ENCODE assay signal across 20 mouse cellular contexts in the genomic region with DNA sequence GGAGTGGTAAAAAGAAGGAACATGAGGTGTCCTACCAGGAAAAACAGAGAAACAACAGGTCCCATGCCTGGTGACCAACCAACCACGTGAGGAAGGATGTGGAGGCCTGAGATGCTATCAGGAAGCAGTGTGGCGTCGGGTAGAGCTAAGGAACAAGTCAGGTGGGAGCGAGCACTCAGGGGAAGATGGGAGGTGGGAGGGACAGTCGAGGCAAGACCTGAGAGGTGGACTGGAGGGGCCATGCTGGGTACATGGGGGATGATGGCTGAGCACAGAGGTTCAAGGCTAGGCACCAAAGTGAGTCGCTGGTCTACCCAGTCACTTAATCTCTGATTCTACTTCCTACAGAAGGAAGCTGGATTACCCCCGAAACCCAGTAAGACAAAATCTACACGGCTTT. TPM values are rescaled to one million over a fixed set of nuclear protein-coding genes. Genes with fewer than 3 reads are reported as not detected.
DNase-seq lines count a peak whose midpoint lies in the region; ATAC-seq and TF ChIP-seq lines count a peak whose summit lies in the region.
"Had no signal": no experiment of that assay in that cellular context is flagged by ENCODE, and none has a peak within 500 bp of the region (broad histone marks: within the 10 kb centered on the region; RNA-seq: fewer than 3 reads in every experiment).

No protein-coding gene starts in this region.

- peak overlapping the region; percentile 45 for H3K9ac ChIP-seq in liver, embryonic 11.5 days (ENCODE audit: low read depth, low read length)
- H3K9ac ChIP-seq in liver, embryonic 14.5 days (replicated peaks), result peak overlapping the region; percentile 50
- H3K9ac ChIP-seq in hindbrain, embryonic 13.5 days, result no peak overlapping the region
- H3K9ac ChIP-seq: forebrain, embryonic 15.5 days; intestine, embryonic 15.5 days had no signal

- peaks cover 91% of the 10 kb centered on the region for H3K4me1 ChIP-seq in heart, embryonic 10.5 days
- peaks cover 24% of the 10 kb centered on the region for H3K4me1 ChIP-seq in liver, embryonic 11.5 days (replicated peaks; ENCODE audit: control insufficient read depth, insufficient read depth, low read length)
- H3K4me1 ChIP-seq in liver, embryonic 14.5 days (replicated peaks; ENCODE audit: control insufficient read depth in 2 of 2, insufficient read depth in 2 of 2, low read length in 1 of 2), result peaks cover 42 to 51% of the 10 kb centered on the region in 2 experiments
- 0 out of 2 replicates have a peak, but pooled peaks cover 3% of the 10 kb centered on the region for H3K4me1 ChIP-seq in hindbrain, embryonic 13.5 days (replicated peaks)
- H3K4me1 ChIP-seq: forebrain, embryonic 15.5 days had no signal

- DNase-seq in heart, embryonic 10.5 days (ENCODE audit: low spot score), result no peak
- DNase-seq in heart, adult 9 months (ENCODE audit: low spot score in 2 of 2), result no peak
- DNase-seq in liver, embryonic 11.5 days (ENCODE audit: low spot score), result no peak
- no peak for DNase-seq in liver
- no peak for DNase-seq in liver, embryonic 14.5 days (ENCODE audit: low read depth in 3 of 3, low spot score in 3 of 3)
- DNase-seq in urinary bladder, postnatal 4 days (ENCODE audit: low spot score in 2 of 2), result no peak
- DNase-seq: adrenal gland, postnatal 14 days; B cell, adult 2 months; cerebellum, adult 9-10 months; gastrocnemius, postnatal 10 days; kidney, adult 9 months; kidney, postnatal 14 days; right cerebral cortex, postnatal 4 days had no signal

- H3K4me3 ChIP-seq in heart, embryonic 10.5 days, result peak overlapping the region; percentile 35; the same call in 1 of the 2 replicates
- peak overlapping the region; percentile 43 for H3K4me3 ChIP-seq in liver, embryonic 11.5 days (ENCODE audit: low read depth, low read length)
- H3K4me3 ChIP-seq in liver, embryonic 14.5 days (ENCODE audit: insufficient read depth in 1 of 2, low read depth in 2 of 2, low read length in 2 of 2), result peak overlapping the region; percentile 56 to 76
- no peak overlapping the region for H3K4me3 ChIP-seq in hindbrain, embryonic 13.5 days
- H3K4me3 ChIP-seq: forebrain, embryonic 15.5 days; intestine, embryonic 15.5 days; limb, embryonic 10.5 days had no signal

- H3K9me3 ChIP-seq in heart, embryonic 10.5 days, result no peaks in the 10 kb centered on the region
- no peaks in the 10 kb centered on the region for H3K9me3 ChIP-seq in liver, embryonic 11.5 days (ENCODE audit: control insufficient read depth, low read length)
- no peaks in the 10 kb centered on the region for H3K9me3 ChIP-seq in liver, embryonic 14.5 days (ENCODE audit: control insufficient read depth, low read length)
- H3K9me3 ChIP-seq in hindbrain, embryonic 13.5 days, result no peaks in the 10 kb centered on the region
- H3K9me3 ChIP-seq: forebrain, embryonic 15.5 days; intestine, embryonic 15.5 days; limb, embryonic 10.5 days had no signal

- WGBS in heart, embryonic 10.5 days, result 64% methylated on average over 8 of the region's 8 CpGs
- 64% methylated on average over 8 of the region's 8 CpGs for WGBS in liver, embryonic 11.5 days
- WGBS in liver, embryonic 14.5 days (ENCODE audit: insufficient replicate concordance), result 32% methylated on average over 8 of the region's 8 CpGs
- 88% methylated on average over 8 of the region's 8 CpGs for WGBS in hindbrain, embryonic 13.5 days

- no peak for TF ChIP-seq CTCF in liver, embryonic 14.5 days (IDR thresholded peaks at IDR 0.05; ENCODE audit: low read depth)

- ATAC-seq in liver, embryonic 11.5 days (replicated peaks; ENCODE audit: low FRiP score), result no peak
- ATAC-seq in liver, embryonic 14.5 days (ENCODE audit: insufficient read depth), result no peak
- ATAC-seq in hindbrain, embryonic 13.5 days (ENCODE audit: low FRiP score), result no peak
- ATAC-seq: forebrain, embryonic 15.5 days; hindbrain, embryonic 16.5 days; midbrain, embryonic 16.5 days had no signal

- H3K27me3 ChIP-seq in heart, embryonic 10.5 days (ENCODE audit: insufficient read depth, poor library complexity, severe bottlenecking), result no peaks in the 10 kb centered on the region
- no peaks in the 10 kb centered on the region for H3K27me3 ChIP-seq in liver, embryonic 11.5 days (replicated peaks; ENCODE audit: control insufficient read depth, insufficient read depth, low read length)
- no peaks in the 10 kb centered on the region for H3K27me3 ChIP-seq in liver, embryonic 14.5 days (ENCODE audit: control insufficient read depth, insufficient read depth, low read length)
- 0 out of 2 replicates have a peak, but pooled peaks cover 2% of the 10 kb centered on the region for H3K27me3 ChIP-seq in hindbrain, embryonic 13.5 days
- H3K27me3 ChIP-seq: forebrain, embryonic 15.5 days; intestine, embryonic 15.5 days had no signal

- peak overlapping the region; percentile 88 for H3K27ac ChIP-seq in heart, embryonic 10.5 days
- peak overlapping the region; percentile 89 for H3K27ac ChIP-seq in liver, embryonic 11.5 days (ENCODE audit: low read depth, low read length)
- H3K27ac ChIP-seq in liver, embryonic 14.5 days, result peak overlapping the region; percentile 93
- H3K27ac ChIP-seq in hindbrain, embryonic 13.5 days, result no peak overlapping the region
- H3K27ac ChIP-seq: forebrain, embryonic 15.5 days; intestine, embryonic 15.5 days; limb, embryonic 10.5 days; macrophage had no signal

- no peak for TF ChIP-seq EP300 in liver, embryonic 14.5 days (IDR thresholded peaks at IDR 0.05; ENCODE audit: low read depth)

- peak overlapping the region; percentile 58 for H3K4me2 ChIP-seq in liver, embryonic 11.5 days
- peak overlapping the region; percentile 81 for H3K4me2 ChIP-seq in liver, embryonic 14.5 days (ENCODE audit: low read depth)
- H3K4me2 ChIP-seq in hindbrain, embryonic 13.5 days, result no peak overlapping the region
- H3K4me2 ChIP-seq: forebrain, embryonic 15.5 days; intestine, embryonic 15.5 days had no signal

- peaks cover 8% of the 10 kb centered on the region; the same call in 1 of the 2 replicates for H3K36me3 ChIP-seq in heart, embryonic 10.5 days
- no peaks in the 10 kb centered on the region for H3K36me3 ChIP-seq in liver, embryonic 11.5 days (ENCODE audit: control insufficient read depth, insufficient read depth, low read length)
- no peaks in the 10 kb centered on the region for H3K36me3 ChIP-seq in liver, embryonic 14.5 days (replicated peaks; ENCODE audit: control insufficient read depth, insufficient read depth, low read depth)
- H3K36me3 ChIP-seq in hindbrain, embryonic 13.5 days, result no peaks in the 10 kb centered on the region
- H3K36me3 ChIP-seq: forebrain, embryonic 15.5 days; intestine, embryonic 15.5 days; limb, embryonic 10.5 days had no signal

RNA-seq across cellular contexts. Expression of a gene that starts 42.1 kb away (rescaled TPM):
- 32.5 and 43.7 TPM in 2 replicates for polyA plus RNA-seq in heart, embryonic 10.5 days (2016; fragmentation: Nextera tagmentation; extraction: Ambion mirVana)
- polyA plus RNA-seq in liver, embryonic 11.5 days (2014; fragmentation: Nextera tagmentation; extraction: Ambion mirVana), result 0.19 and 0.26 TPM in 2 replicates
- 0.07 and 0.10 TPM in 2 replicates for polyA plus RNA-seq in liver, embryonic 14.5 days (2012; rRNA removed)
- polyA plus RNA-seq in liver, embryonic 14.5 days (2014; fragmentation: Nextera tagmentation; extraction: Ambion mirVana), result 0.03 TPM in 1 of 2 replicates, not detected in the other
- 0.38 and 0.49 TPM in 2 replicates for polyA plus RNA-seq in hindbrain, embryonic 13.5 days (2015; fragmentation: Nextera tagmentation; extraction: Ambion mirVana)
- polyA plus RNA-seq: macrophage had no signal

Comparison
In these comparisons a context has a peak if more than half of its experiments do, and no peak if none do; other contexts are left out.
1. RNA of a gene that starts 42.1 kb away (polyA plus RNA-seq): 32.5 to 43.7 TPM in heart, embryonic 10.5 days; 0.38 to 0.49 TPM in hindbrain, embryonic 13.5 days, 0.19 to 0.26 TPM in liver, embryonic 11.5 days and 0.03 to 0.10 TPM in liver, embryonic 14.5 days; every median in the first group is over 10 times any median in the second.